Mouse (Mus musculus) heart, postnatal 0 days (tissue): ENCODE data around the gene Cdip1. TPM values are rescaled to one million over a fixed set of nuclear protein-coding genes. Genes with fewer than 3 reads are reported as not detected.
"Not testable (repeated sequence)": the region's sequence is repeated elsewhere in the genome, so short reads cannot be mapped to it uniquely, and the experiment has no call there.

Experiments
- ATAC-seq: fragments of 200-750 bp; cut with Nextera tagmentation; 2 replicates; pipeline ENCODE4 v1.8.0; 2017; ENCODE audit warnings: low read depth, moderate number of reproducible peaks, moderate library complexity; ENCODE audit not compliant: insufficient read depth
- DNase-seq: peaks from one replicate; pipeline ENCODE4 v3.0.0-alpha.2; 2016; ENCODE audit warnings: low spot score
- H3K27ac ChIP-seq: fragments of 300-500 bp; sonication (generic); 2 replicates; pipeline ENCODE4 v1.5.1; 2014; ENCODE audit warnings: low read depth, mild to moderate bottlenecking
- H3K27me3 ChIP-seq: fragments of 300-500 bp; sonication (generic); 2 replicates; pipeline ENCODE4 v1.6.1; 2014; ENCODE audit warnings: low read length, mixed read lengths; ENCODE audit not compliant: control insufficient read depth, insufficient read depth
- H3K36me3 ChIP-seq: fragments of 300-500 bp; sonication (generic); replicated peaks from 2 replicates; pipeline ENCODE4 v1.6.1; 2014; ENCODE audit warnings: low read length, mixed read lengths; ENCODE audit not compliant: control insufficient read depth, insufficient read depth
- H3K4me1 ChIP-seq: fragments of 300-500 bp; sonication (generic); 2 replicates; pipeline ENCODE4 v1.6.1; 2014; ENCODE audit warnings: antibody characterized with exemption; ENCODE audit not compliant: control insufficient read depth, insufficient read depth
- H3K4me2 ChIP-seq: fragments of 300-500 bp; sonication (generic); 2 replicates; pipeline ENCODE4 v1.6.1; 2014; ENCODE audit warnings: low read depth, mild to moderate bottlenecking, low read length, moderate library complexity
- H3K4me3 ChIP-seq: fragments of 300-500 bp; sonication (generic); 2 replicates; pipeline ENCODE4 v1.5.1; 2014; ENCODE audit warnings: low read depth, low read length
- H3K9ac ChIP-seq: fragments of 300-500 bp; sonication (generic); replicated peaks from 2 replicates; pipeline ENCODE4 v1.6.1; 2014; ENCODE audit warnings: low read depth, low read length, mixed read lengths
- H3K9me3 ChIP-seq: fragments of 300-500 bp; sonication (generic); replicated peaks from 2 replicates; pipeline ENCODE4 v1.6.1; 2016; ENCODE audit warnings: low read length; ENCODE audit not compliant: control insufficient read depth
- CTCF ChIP-seq: IDR thresholded peaks from 2 replicates; pipeline ENCODE4 v1.5.1; 2016; ENCODE audit warnings: antibody characterized with exemption, control low read depth, low read depth
- EP300 ChIP-seq: IDR thresholded peaks from 2 replicates; pipeline ENCODE4 v1.6.1; 2016; ENCODE audit warnings: antibody characterized with exemption, low read depth
- WGBS: fragments of 180-500 bp; shearing (Covaris S2); extraction: QIAGEN DNeasy Blood & Tissue Kit; methylation state at CpG from one replicate; pipeline ENCODE4 v1.1.7; 2014; 5-methylcytosine and 5-hydroxymethylcytosine counted together
- polyA plus RNA-seq: library from polyadenylated mRNA; unstranded; fragments of >200 nt; fragmentation: Nextera tagmentation; extraction: Ambion mirVana; gene quantifications from 2 replicates; pipeline ENCODE4 v1.2.1, GENCODE M21; 2015
- total RNA-seq: library from RNA; depleted of rRNA; stranded (reverse); fragments of >200 nt; gene quantifications from 2 replicates; pipeline ENCODE4 v1.2.3, GENCODE M21; 2014; ENCODE audit warnings: low replicate concordance

Gene Cdip1
- total and polyA plus RNA-seq, 2 experiments from 2014 or later = 123 to 149 TPM

GRCm38 (mm10) chr16:4756660-4757335, 33.3 kb downstream of the Cdip1 start:
- 2% methylated on average over 30 of the region's 42 CpGs for WGBS
- H3K9me3 ChIP-seq, DNase-seq, H3K27me3 ChIP-seq, H3K36me3 ChIP-seq: not testable (repeated sequence)
- Histone ChIP-seq H3K4me1 (peaks cover 23% of the 10 kb centered on the region), H3K4me2 (peak overlapping the region; percentile 60), H3K4me3 (peak overlapping the region; percentile 55), H3K9ac (peak overlapping the region; percentile 59), H3K27ac (peak overlapping the region; percentile 70)
- peak; percentile 21 for TF ChIP-seq CTCF
- peak; percentile 76 for ATAC-seq

- TF ChIP-seq EP300 (no peak), CTCF (no peak)
- peaks cover 23% of the 10 kb centered on the region for H3K4me1 ChIP-seq
- H3K27me3 ChIP-seq = no peaks in the 10 kb centered on the region
- no peak overlapping the region for H3K4me3 ChIP-seq
- H3K27ac ChIP-seq = peak overlapping the region; percentile 43; the same call in 1 of the 2 replicates
- H3K4me2 ChIP-seq = no peak overlapping the region
- DNase-seq (no peak), ATAC-seq (no peak)
- H3K9me3 ChIP-seq = no peaks in the 10 kb centered on the region
- WGBS = 75% methylated on average over 3 of the region's 3 CpGs
- H3K9ac ChIP-seq = no peak overlapping the region
- H3K36me3 ChIP-seq = peaks cover 10% of the 10 kb centered on the region
Observed at GRCm38 (mm10) chr16:4754045-4754444, 36.0 kb downstream of the Cdip1 start.

- TF ChIP-seq CTCF (no peak), EP300 (no peak)
- Histone ChIP-seq H3K27ac (no peak overlapping the region), H3K36me3 (peaks cover 10% of the 10 kb centered on the region), H3K4me3 (no peak overlapping the region), H3K4me1 (peaks cover 17% of the 10 kb centered on the region), H3K9ac (no peak overlapping the region), H3K9me3 (no peaks in the 10 kb centered on the region), H3K27me3 (no peaks in the 10 kb centered on the region), H3K4me2 (no peak overlapping the region)
- 95% methylated on average over 3 of the region's 3 CpGs for WGBS
- DNase-seq (no peak), ATAC-seq (no peak)
Observed at GRCm38 (mm10) chr16:4752155-4752554, 37.9 kb downstream of the Cdip1 start.

DNA sequence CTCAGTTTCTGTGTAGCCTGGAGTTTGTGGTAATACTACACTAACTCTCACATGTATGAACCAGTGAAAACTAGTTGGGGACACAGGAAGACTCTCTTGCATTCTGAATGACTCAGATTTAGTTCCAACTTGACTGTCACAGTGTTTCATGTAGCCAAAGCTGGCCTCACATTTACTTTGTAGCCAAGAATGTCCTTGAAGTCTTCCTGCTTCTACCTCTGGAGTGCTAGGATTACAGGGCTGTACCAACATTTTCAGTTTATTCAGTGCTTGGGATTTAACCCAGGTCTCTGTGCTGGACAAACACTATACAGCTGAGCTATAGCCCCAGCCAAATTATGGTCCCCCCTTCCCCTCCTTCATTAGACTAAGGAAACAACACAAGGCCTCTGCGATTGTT, 47.9 kb downstream of the Cdip1 start:
- H3K4me3 ChIP-seq = no peak overlapping the region
- ATAC-seq = no peak
- 100% methylated on average over 1 of the region's 1 CpGs for WGBS
- no peaks in the 10 kb centered on the region for H3K27me3 ChIP-seq
- no peak overlapping the region for H3K27ac ChIP-seq
- H3K9ac ChIP-seq = no peak overlapping the region
- H3K4me2 ChIP-seq = no peak overlapping the region
- no peak for DNase-seq
- TF ChIP-seq EP300 = no peak
- TF ChIP-seq CTCF = no peak
- H3K9me3 ChIP-seq = no peaks in the 10 kb centered on the region
- H3K36me3 ChIP-seq = no peaks in the 10 kb centered on the region
- H3K4me1 ChIP-seq = no peaks in the 10 kb centered on the region

GRCm38 (mm10) chr16:4739994-4740393, 50.1 kb downstream of the Cdip1 start:
- DNase-seq = no peak
- WGBS = 86% methylated on average over 2 of the region's 2 CpGs

GRCm38 (mm10) chr16:4736262-4736661, 53.8 kb downstream of the Cdip1 start:
- TF ChIP-seq CTCF (no peak), EP300 (no peak)
- Histone ChIP-seq H3K27me3 (no peaks in the 10 kb centered on the region), H3K4me3 (no peak overlapping the region), H3K36me3 (no peaks in the 10 kb centered on the region), H3K4me2 (no peak overlapping the region), H3K4me1 (no peaks in the 10 kb centered on the region), H3K27ac (no peak overlapping the region), H3K9me3 (no peaks in the 10 kb centered on the region), H3K9ac (no peak overlapping the region)
- DNase-seq (no peak), ATAC-seq (no peak)
- 85% methylated on average over 2 of the region's 2 CpGs for WGBS

More at GRCm38 (mm10) chr16:4739994-4740393, 50.1 kb downstream of the Cdip1 start:
- no peak overlapping the region for H3K4me2 ChIP-seq
- H3K9ac ChIP-seq = no peak overlapping the region
- H3K27ac ChIP-seq = no peak overlapping the region
- H3K4me1 ChIP-seq = no peaks in the 10 kb centered on the region
- H3K4me3 ChIP-seq = no peak overlapping the region
- no peaks in the 10 kb centered on the region for H3K36me3 ChIP-seq
- no peaks in the 10 kb centered on the region for H3K9me3 ChIP-seq
- H3K27me3 ChIP-seq = no peaks in the 10 kb centered on the region
- no peak for TF ChIP-seq EP300
- no peak for TF ChIP-seq CTCF
- ATAC-seq = no peak
